Mouse (Mus musculus) heart, embryonic 14.5 days (tissue): Measurements from ENCODE around the gene Olfr284. TPM values are rescaled to one million over a fixed set of nuclear protein-coding genes. Genes with fewer than 3 reads are reported as not detected.

Source experiments
- ATAC-seq: fragments of 200-750 bp; cut with Nextera tagmentation; 2 replicates; pipeline ENCODE4 v1.8.0; 2017; ENCODE audit warnings: low read depth, moderate TSS enrichment; ENCODE audit not compliant: insufficient number of reproducible peaks, insufficient read depth, low FRiP score
- H3K27ac ChIP-seq, 2 experiments: fragments of 200-500 bp in 1 of 2; fragments of 300-500 bp in 1 of 2; sonication (generic) in 1 of 2; replicated peaks in 1 of 2; 2 replicates each; pipeline ENCODE4 v1.5.1; 2012 to 2014; ENCODE audit warnings: low read depth in 2 of 2, low read length in 2 of 2, control low read depth in 1 of 2, mild to moderate bottlenecking in 1 of 2, mixed read lengths in 1 of 2; ENCODE audit not compliant: control insufficient read depth in 1 of 2, insufficient read depth in 1 of 2
- H3K27me3 ChIP-seq: fragments of 300-500 bp; sonication (generic); 2 replicates; pipeline ENCODE4 v1.6.1; 2014; ENCODE audit warnings: mild to moderate bottlenecking, low read length, control low read depth; ENCODE audit not compliant: control insufficient read depth, insufficient read depth
- H3K36me3 ChIP-seq: fragments of 300-500 bp; sonication (generic); 2 replicates; pipeline ENCODE4 v1.6.1; 2014; ENCODE audit warnings: mild to moderate bottlenecking, control low read depth, low read length, mixed read lengths; ENCODE audit not compliant: control insufficient read depth, insufficient read depth
- H3K4me1 ChIP-seq, 2 experiments: fragments of 200-500 bp in 1 of 2; fragments of 300-500 bp in 1 of 2; sonication (generic) in 1 of 2; 2 replicates each; pipeline ENCODE4 v1.6.1; 2012 to 2014; ENCODE audit warnings: low read length in 2 of 2, control low read depth in 1 of 2, mixed read lengths in 1 of 2; ENCODE audit not compliant: control insufficient read depth in 2 of 2, insufficient read depth in 2 of 2
- H3K4me2 ChIP-seq: fragments of 300-500 bp; sonication (generic); 2 replicates; pipeline ENCODE4 v1.6.1; 2014; ENCODE audit warnings: mild to moderate bottlenecking, low read length
- H3K4me3 ChIP-seq, 2 experiments: fragments of 200-500 bp in 1 of 2; fragments of 300-500 bp in 1 of 2; sonication (generic) in 1 of 2; 2 replicates each; pipeline ENCODE4 v1.5.1; 2012 to 2014; ENCODE audit warnings: low read length in 2 of 2, mild to moderate bottlenecking in 2 of 2, control low read depth in 1 of 2, low read depth in 1 of 2, moderate library complexity in 1 of 2; ENCODE audit not compliant: control insufficient read depth in 1 of 2, insufficient read depth in 1 of 2
- H3K9ac ChIP-seq: fragments of 300-500 bp; sonication (generic); 2 replicates; pipeline ENCODE4 v1.6.1; 2014; ENCODE audit warnings: mild to moderate bottlenecking, low read length
- H3K9me3 ChIP-seq: fragments of 300-500 bp; sonication (generic); 2 replicates; pipeline ENCODE4 v1.6.1; 2016; ENCODE audit warnings: low read length, control low read depth; ENCODE audit not compliant: control insufficient read depth
- WGBS: fragments of 180-500 bp; shearing (Covaris S2); extraction: QIAGEN DNeasy Blood & Tissue Kit; methylation state at CpG from one replicate; pipeline ENCODE4 v1.1.7; 2014; 5-methylcytosine and 5-hydroxymethylcytosine counted together
- polyA plus RNA-seq: library from polyadenylated mRNA; unstranded; fragments of >200 nt; fragmentation: Nextera tagmentation; extraction: Ambion mirVana; gene quantifications from 2 replicates; pipeline ENCODE4 v1.2.1, GENCODE M21; 2014

Gene Olfr284
- polyA plus RNA-seq, 1 experiment from 2014 or later = not detected

DNA sequence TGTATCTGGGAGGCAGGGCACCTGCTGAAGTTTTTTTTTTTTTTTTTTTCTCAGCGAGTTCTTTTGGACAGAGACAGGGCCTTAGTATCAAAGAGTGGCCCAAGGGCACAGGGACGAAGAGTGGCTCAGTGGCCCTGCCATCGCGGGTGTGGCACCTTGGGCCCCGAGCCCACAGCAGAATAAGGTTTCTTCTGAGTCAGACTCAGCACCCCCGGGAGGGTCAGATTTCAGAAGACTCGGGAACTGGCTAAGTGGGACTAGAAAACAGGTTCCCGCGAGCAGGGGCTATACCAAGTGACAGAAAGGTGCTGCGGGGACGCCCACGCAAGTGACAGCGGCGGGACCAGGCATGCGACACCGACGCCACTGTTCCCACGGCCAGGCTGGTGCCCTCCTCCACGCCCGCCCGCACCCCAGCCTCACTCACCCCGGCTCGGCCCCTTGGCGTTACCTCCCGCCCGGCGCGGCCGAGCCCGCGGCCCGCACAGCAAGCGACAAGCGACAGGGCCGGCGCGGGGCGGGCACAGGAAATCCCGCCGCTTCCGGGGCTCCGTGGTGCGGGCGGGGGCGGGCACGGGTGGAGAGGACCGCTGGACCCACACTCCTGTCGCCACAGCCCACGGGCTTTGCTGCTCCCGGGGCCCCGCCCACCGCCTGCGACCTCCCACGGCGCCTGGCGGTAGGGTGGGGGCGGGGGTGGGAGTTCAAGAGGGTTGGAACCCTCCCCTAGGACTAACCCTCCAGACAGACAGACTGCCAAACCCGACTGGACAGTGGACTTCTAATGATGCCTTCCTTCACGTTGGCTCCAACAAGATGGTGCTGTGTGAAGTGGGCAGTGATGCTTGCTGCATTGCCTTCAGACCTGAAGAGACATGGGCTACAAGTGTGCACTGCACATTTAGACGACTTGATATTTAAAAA lies 44.9 kb downstream of the Olfr284 start, which contains the start of gene Zfp641:
TSS of gene Zfp641 (minus strand) at position 534 of the 924 bp plus-strand sequence.
- 2% methylated on average over 57 of the region's 60 CpGs for WGBS
- peak within 1 kb of the TSS; percentile 75 for H3K9ac ChIP-seq
- no peaks in the 10 kb centered on the region for H3K36me3 ChIP-seq
- ATAC-seq = no peak
- peak within 1 kb of the TSS; percentile 56 to 76 for H3K4me3 ChIP-seq
- no peak within 1 kb of the TSS for H3K27ac ChIP-seq
- 0 out of 2 replicates have a peak, but pooled peaks cover 5% of the 10 kb centered on the region for H3K9me3 ChIP-seq
- peak within 1 kb of the TSS; percentile 72 for H3K4me2 ChIP-seq
- no peaks in the 10 kb centered on the region; the same call in 1 of the 2 replicates for H3K27me3 ChIP-seq
- peaks cover 0 to 2% of the 10 kb centered on the region in 2 experiments; a peak in 1 of 4 replicates for H3K4me1 ChIP-seq

DNA sequence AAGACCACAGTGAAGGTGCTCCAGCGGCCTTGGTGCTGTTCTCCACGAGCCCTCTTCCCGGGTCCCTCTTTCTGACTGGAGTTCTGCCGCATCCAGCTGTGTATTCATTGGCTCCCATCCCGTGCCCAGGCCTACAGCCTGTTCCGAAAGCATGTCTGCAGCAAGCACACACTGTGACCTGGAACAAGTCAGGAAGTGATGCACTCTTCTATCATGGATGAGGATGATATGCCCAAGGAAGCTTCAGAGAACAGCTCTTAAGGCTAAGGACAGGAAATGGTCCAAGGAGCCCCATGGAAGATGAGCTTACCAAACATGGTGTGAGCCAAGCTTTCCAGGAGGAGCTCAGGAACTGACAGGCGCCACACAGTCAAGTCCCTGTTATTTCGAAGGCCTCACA lies 47.1 kb downstream of the Olfr284 start:
- Histone ChIP-seq H3K4me1 (peaks cover 0 to 2% of the 10 kb centered on the region in 2 experiments; a peak in 1 of 4 replicates), H3K27me3 (no peaks in the 10 kb centered on the region; the same call in 1 of the 2 replicates), H3K9me3 (no peaks in the 10 kb centered on the region), H3K9ac (no peak overlapping the region), H3K36me3 (no peaks in the 10 kb centered on the region), H3K4me2 (no peak overlapping the region), H3K4me3 (no peak overlapping the region), H3K27ac (no peak overlapping the region)
- ATAC-seq = no peak
- WGBS = 70% methylated on average over 8 of the region's 8 CpGs

Other genes starting within 250 kb of the Olfr284 start
- 108 and 111 TPM in 2 replicates for gene Pfkm, start 248.4 kb downstream of the Olfr284 start, polyA plus RNA-seq
- gene Senp1, start 247.2 kb downstream of the Olfr284 start, polyA plus RNA-seq = 21.2 and 22.7 TPM in 2 replicates
- 109 and 111 TPM in 2 replicates for gene Asb8, start 175.4 kb downstream of the Olfr284 start, polyA plus RNA-seq
- 1.1 and 1.3 TPM in 2 replicates for gene Ccdc184, start 173.8 kb downstream of the Olfr284 start, polyA plus RNA-seq
- gene Olfr288, start 145.4 kb downstream of the Olfr284 start, polyA plus RNA-seq = not detected in 2 replicates
- gene Gm44579, start 120.0 kb downstream of the Olfr284 start, polyA plus RNA-seq = not detected in 2 replicates
- not detected in 2 replicates for gene Olfr287, start 119.9 kb downstream of the Olfr284 start, polyA plus RNA-seq
- not detected in 2 replicates for gene Olfr286, start 106.5 kb downstream of the Olfr284 start, polyA plus RNA-seq
- not detected in 2 replicates for gene H1fnt, start 83.7 kb downstream of the Olfr284 start, polyA plus RNA-seq
- 1.5 and 1.6 TPM in 2 replicates for gene Zfp641, start 44.8 kb downstream of the Olfr284 start, polyA plus RNA-seq
- not detected in 2 replicates for gene Olfr285, start 23.6 kb downstream of the Olfr284 start, polyA plus RNA-seq
- not detected in 2 replicates for gene Olfr283, start 40.0 kb upstream of the Olfr284 start, polyA plus RNA-seq
- not detected in 2 replicates for gene Olfr282, start 90.2 kb upstream of the Olfr284 start, polyA plus RNA-seq
- gene Olfr281, start 111.6 kb upstream of the Olfr284 start, polyA plus RNA-seq = not detected in 2 replicates
- gene OR5BS1P, start 128.9 kb upstream of the Olfr284 start, polyA plus RNA-seq = not detected in 2 replicates
- gene Lalba, start 141.7 kb upstream of the Olfr284 start, polyA plus RNA-seq = 0.27 TPM in 1 of 2 replicates, not detected in the other
- gene Olfr279, start 151.4 kb upstream of the Olfr284 start, polyA plus RNA-seq = not detected in 2 replicates
- 69.0 and 74.1 TPM in 2 replicates for gene Kansl2, start 193.3 kb upstream of the Olfr284 start, polyA plus RNA-seq
- 34.0 and 39.2 TPM in 2 replicates for gene Ccnt1, start 229.9 kb upstream of the Olfr284 start, polyA plus RNA-seq
- 0.53 and 0.66 TPM in 2 replicates for gene 4930415O20Rik, start 230.0 kb upstream of the Olfr284 start, polyA plus RNA-seq